Mouse (Mus musculus): ENCODE data around the gene Map2k4.

DNA sequence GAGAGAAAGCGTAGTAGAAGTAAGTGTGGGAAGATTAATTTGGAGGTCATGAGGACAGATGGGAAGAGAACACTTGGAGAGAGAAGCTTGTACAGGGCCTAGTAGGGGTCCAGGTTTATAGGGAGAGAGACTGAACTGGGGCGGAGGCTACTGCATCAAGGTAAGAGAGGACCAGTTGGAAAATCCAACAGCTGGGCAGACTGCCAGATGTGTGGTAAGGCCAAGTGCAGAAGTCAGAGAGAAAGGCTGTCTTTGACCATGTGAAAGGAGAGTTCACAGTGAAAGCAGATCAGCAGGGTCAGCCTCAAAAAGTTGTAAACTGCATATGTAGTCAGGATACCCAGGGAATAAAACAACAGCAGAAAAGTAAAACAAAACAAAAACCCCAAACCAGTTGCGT, 36.5 kb upstream of the Map2k4 start:
- TF ChIP-seq CTCF (IDR thresholded peaks at IDR 0.05; ENCODE audit: extremely low read depth, insufficient read depth, insufficient read length, insufficient replicate concordance), result no peak
- TF ChIP-seq POLR2A (IDR thresholded peaks at IDR 0.05; ENCODE audit: low read depth, low read length), result no peak

Data from spleen, adult 2 months (tissue).